Mouse (Mus musculus): ENCODE measurements at regions not wholly inside any gene's neighbourhood (a gene's known extent, or its start where the extent isn't known, plus 50 kb on each side); places are given as distances from the start of the nearest gene placed in this dataset.

DNA sequence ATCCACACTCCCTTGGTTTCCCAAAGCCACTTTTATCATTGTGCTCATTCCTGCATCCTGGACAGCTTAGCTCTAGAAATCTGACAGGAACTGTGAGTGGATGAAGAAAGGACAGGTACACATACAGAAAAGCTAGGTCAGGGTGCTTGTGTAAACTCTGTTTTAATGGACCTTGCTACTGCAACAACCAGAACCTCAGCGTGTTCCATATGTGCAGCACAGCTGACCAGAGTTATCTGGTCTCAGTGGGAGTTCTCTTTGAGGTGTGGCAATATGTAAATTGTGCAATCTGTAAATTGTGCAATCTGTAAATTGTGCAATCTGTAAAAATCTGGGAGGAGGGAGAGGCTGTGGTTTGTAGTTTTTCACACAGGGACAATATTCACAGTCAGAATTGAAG, 282.4 kb upstream of the Ptprd start:
- DNase-seq (ENCODE audit: low read depth, low spot score), result no peak

- no peak for DNase-seq (ENCODE audit: low read depth, low spot score)
These were observed 254.8 kb upstream of the Ptprd start for GRCm38 (mm10) chr4:78466591-78466990.

- DNase-seq (ENCODE audit: low read depth, low spot score), result no peak
These were observed 244.5 kb upstream of the Ptprd start for GRCm38 (mm10) chr4:78456284-78456683.

GRCm38 (mm10) chr4:78417153-78417552, 205.4 kb upstream of the Ptprd start:
- no peak for DNase-seq (ENCODE audit: low read depth, low spot score)

- DNase-seq (ENCODE audit: low read depth, low spot score), result peak; percentile 13
These were observed 177.6 kb upstream of the Ptprd start for GRCm38 (mm10) chr4:78389406-78389805.

GRCm38 (mm10) chr4:78355162-78355561, 143.4 kb upstream of the Ptprd start:
- DNase-seq (ENCODE audit: low read depth, low spot score), result no peak

GRCm38 (mm10) chr4:78335777-78336176, 124.0 kb upstream of the Ptprd start:
- DNase-seq (ENCODE audit: low read depth, low spot score), result peak; percentile 55

DNA sequence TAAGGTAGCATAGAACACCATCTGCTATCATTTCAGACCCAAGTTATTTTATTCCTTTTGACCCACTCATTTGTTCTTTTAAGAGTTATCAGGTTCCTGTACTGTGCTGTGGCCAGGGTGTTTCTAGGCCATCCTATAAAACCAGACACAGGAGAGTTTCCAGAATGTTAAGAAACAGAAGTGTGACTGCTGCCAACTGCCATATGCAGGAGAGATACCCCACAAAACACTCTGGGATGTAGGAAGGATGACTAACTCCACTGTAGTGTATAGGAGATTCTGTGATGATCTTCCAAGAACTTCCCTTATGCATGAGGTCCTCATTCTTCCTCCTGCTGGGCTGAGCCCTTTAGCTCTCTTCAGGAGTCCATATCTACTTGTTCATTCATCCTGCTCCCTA, 76.7 kb upstream of the Ptprd start:
- peak; percentile 50 for DNase-seq (ENCODE audit: low read depth, low spot score)
